Mouse (Mus musculus) spleen, adult 12 weeks (tissue): ENCODE measurements around the gene Doc2g.

Experiments used
- DNase-seq: peaks from one replicate; pipeline ENCODE4 v3.0.0; 2022; ENCODE audit warnings: low spot score

Doc2g gene

DNA sequence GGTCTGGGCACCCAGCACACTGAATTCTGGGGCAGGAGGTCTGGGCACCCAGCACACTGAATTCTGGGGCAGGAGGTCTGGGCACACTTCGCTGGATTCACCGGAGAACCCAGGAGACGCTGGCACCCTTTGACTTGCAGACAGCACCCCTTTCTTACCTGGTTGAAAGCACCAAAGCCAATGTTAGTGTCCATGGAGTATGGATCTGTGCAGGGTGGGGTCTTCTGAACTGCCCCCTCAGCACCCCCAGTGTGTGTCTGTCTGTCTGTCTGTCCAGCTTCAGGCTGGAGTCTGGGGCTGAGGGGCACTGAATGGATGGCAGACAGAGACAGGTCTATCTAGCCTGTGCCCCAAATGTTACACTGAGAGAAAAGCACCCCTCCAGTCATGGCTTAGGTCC lies 11.6 kb upstream of the Doc2g start:
- no peak for DNase-seq

DNA sequence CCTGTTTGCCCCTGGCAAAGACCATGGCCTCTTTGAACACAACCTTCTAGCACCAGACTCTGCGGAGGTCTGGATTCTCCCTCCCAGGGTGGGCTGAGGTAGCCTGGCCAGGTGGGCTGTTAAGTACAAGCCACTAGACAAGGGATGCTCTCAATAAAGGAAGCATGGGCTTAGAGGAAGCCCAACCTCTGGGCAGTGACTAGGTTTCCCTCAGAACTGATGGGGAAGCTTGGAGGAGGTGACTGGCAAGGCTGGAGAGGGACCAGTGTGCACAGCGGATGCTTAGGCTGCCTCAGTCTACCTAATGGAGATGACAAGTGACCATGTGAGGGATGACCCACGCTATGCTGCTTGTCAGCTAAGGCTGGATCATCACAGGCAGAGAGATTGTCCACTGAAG lies 11.1 kb upstream of the Doc2g start:
- no peak for DNase-seq

DNA sequence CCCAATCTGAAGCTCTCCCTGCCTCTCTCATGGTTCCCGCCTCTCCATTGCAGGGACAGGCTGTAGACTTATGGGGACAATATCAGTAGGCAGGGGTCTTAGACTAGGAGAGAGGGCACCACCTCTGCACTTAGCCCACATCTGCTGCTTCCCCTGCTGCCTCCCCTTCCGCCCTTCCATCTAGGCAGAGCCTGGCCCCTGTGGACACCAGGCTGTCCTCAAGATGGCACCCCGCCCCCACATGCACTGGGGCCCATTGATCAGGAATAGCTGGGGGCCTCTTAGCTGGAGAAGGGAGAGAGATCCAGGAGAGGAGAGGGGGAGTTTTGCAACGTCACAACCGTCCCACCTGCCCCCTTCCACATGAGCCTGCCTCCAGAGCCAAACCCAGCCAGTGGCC lies 10.7 kb upstream of the Doc2g start, which contains the start of gene Tbx10:
Gene Tbx10, plus strand, starts transcription at position 337 of the 400 bp plus-strand sequence.
- no peak for DNase-seq

GRCm38 (mm10) chr19:3994932-3995331 lies 8.2 kb upstream of the Doc2g start:
- DNase-seq: no peak

DNA sequence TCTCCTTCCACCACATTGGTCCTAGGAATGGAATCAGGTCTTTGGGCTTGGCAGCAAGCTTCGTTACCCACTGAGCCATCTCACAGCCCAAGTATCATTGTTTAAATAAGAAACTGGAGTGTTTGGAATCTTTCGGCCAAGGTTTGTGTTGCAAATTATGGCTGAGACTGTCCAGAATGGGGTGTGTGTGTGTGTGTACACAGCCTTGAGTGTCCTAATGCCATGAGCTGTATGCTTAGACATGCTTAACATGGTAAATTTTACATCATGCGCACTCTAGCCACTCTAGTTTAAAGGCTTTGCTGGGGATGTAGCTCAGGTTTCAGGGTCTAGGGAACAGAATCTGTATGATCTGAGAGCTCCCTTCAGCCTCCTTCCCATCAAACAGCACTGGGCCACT lies 7.6 kb upstream of the Doc2g start:
- DNase-seq: no peak

DNA sequence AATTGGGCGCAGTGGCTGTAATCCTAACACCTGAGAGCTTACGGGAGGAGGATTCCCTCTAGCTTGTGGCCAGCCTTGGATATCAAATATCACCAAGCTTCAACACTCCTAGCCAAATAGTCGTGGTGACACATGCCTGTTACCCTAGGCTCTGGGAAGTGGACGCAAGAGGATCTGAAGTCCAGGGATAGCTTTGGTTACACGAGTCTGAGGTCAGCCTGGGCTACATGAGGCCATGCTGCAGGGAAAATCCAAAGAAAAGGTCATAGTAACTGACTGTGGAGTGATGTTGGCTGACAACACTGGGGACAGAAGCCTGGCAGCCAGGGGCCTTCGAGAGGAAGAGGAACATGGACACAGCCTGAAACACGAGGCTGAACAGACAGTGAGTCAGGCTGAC lies 7.0 kb upstream of the Doc2g start:
- no peak for DNase-seq

DNA sequence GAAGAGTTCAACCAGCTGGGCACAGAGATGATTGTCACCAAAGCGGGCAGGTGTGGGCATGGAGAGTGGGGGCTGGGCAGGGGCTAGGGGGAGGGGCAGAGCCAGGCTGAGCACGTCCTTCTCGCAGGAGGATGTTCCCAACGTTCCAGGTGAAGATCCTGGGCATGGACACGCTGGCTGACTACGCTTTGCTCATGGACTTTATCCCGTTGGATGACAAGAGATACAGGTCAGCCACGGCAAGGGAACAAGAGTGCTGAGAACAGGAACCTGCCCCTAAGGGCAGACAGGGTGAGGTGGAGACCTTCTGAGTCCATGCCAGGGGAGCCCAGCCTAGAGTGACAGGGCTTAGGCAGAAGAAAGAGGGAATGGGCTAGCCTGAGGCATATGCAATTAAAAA lies 6.4 kb upstream of the Doc2g start:
- no peak for DNase-seq

- DNase-seq: no peak
Observed at GRCm38 (mm10) chr19:3997231-3997630, 5.9 kb upstream of the Doc2g start.

DNA sequence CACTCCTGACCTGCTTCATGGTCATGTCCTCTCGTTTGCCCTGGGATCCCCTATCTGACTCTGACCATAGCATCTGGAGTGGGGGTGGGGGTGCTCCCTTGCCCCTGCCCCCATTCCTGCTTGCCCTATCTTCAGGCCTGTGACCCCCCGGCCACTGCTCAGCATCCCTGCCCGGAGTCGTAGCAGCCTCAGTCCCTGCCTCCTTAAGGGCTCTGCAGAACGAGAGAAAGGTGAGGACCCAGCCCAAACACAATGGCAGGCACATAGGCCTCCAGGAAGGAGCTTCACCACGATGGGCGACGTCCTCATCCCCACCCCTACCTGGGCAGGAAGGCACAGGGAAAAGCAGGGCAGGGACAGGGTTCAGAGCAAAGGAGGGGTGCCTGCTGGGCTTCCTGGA lies 4.8 kb upstream of the Doc2g start:
- DNase-seq: no peak

GRCm38 (mm10) chr19:3999121-3999730 lies 3.9 kb upstream of the Doc2g start:
- DNase-seq: no peak

DNA sequence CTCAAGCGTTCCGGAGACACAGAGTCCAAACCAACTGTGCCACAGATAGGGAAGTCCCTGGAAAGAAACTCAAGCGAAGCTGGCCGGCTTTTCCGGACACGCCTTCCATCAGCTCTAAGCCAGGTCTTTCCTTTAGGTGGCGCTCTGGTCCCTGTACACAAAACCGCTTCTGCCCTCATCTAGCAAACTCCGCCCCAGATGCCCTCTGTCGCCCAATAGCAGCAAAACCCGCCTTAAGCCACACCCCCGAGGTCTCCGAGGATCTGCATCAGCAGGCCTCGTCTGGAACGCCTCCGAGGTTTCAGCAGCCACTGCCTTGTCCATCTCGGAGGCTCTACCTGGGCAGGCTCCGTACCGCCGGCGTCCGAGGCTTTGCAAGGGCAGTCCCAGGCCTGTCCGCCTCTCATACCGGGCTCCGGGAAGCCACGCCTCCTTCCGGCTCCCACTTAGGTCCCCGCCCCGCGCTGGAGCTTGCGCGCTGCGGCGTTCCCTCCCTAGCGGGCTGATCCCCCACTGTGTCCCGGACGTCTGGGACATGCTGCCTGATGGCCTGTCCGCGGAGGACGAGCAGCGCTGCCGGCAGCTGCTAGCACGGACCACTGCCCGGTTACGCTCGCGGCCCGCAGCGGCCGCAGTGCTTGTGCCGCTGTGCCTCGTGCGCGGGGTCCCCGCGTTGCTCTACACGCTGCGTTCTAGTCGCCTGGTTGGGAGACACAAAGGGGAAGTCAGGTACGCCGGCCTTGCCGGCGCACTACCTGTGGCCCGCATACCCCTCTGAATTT lies 2.8 kb upstream of the Doc2g start, which contains the start of the genes Nudt8 and Gm49405:
Gene Nudt8, plus strand, starts transcription at position 462 of the 782 bp plus-strand sequence.
Gene Gm49405, plus strand, starts transcription at position 508 of the 782 bp plus-strand sequence.
- peak; percentile 97 for DNase-seq

GRCm38 (mm10) chr19:4000949-4001525 lies 2.1 kb upstream of the Doc2g start:
- no peak for DNase-seq

DNA sequence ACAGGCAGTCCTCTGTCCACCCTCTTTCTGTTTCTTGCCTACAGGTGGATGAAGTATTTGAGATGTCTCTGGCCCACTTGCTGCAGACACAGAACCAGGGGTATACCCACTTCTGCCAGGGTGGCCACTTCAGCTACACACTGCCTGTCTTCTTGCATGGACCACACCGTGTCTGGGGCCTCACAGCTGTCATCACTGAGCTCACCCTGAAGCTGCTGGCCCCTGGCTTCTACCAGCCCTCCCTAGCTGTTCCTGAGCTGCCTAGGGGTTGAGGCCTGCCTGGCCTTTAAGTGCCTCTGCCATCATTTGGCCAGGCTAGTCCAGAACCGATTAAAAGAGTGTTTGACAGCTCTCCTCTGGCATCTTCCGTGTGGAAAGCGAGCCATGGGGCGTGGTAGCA lies 1.4 kb upstream of the Doc2g start:
- DNase-seq: no peak

- DNase-seq: no peak
Observed at GRCm38 (mm10) chr19:4003641-4004040, 528 bp downstream of the Doc2g start.

GRCm38 (mm10) chr19:4004331-4004730 lies 1.2 kb downstream of the Doc2g start:
- DNase-seq: no peak

DNA sequence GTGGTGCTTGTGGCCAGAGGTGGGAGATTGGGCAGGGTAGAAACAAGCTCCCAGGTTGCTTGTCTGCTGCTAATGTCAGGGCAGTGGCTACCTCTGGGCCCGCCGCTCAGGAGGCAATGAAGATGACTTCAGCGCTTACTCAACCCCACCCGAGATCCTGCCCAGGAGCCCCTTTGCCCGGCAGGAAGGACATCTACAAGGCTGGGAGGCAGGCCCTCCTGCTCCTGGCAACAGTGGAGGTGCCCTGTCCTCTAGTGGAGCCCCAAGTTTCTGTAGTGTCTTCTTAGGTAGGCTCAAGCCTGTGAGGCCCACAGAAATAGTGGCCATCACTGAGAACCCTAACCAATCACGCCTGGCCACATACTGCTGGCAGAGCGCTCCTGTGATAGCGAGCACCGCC lies 2.0 kb downstream of the Doc2g start:
- no peak for DNase-seq

- no peak for DNase-seq
Observed at GRCm38 (mm10) chr19:4005971-4006370, 2.9 kb downstream of the Doc2g start.

- DNase-seq: no peak
Observed at GRCm38 (mm10) chr19:4011086-4011485, 8.0 kb downstream of the Doc2g start.

GRCm38 (mm10) chr19:4012432-4013022 lies 9.4 kb downstream of the Doc2g start, which contains the start of gene Ndufv1:
Gene Ndufv1, minus strand, starts transcription at chr19:4012806.
- peak; percentile 91 for DNase-seq

- DNase-seq: no peak
Observed at GRCm38 (mm10) chr19:4013066-4013465, 10.0 kb downstream of the Doc2g start.

GRCm38 (mm10) chr19:4014802-4015201 lies 11.7 kb downstream of the Doc2g start:
- no peak for DNase-seq

GRCm38 (mm10) chr19:4015635-4016034 lies 12.5 kb downstream of the Doc2g start:
- no peak for DNase-seq
